Mouse (Mus musculus): ENCODE results near the gene Camsap1.

DNA sequence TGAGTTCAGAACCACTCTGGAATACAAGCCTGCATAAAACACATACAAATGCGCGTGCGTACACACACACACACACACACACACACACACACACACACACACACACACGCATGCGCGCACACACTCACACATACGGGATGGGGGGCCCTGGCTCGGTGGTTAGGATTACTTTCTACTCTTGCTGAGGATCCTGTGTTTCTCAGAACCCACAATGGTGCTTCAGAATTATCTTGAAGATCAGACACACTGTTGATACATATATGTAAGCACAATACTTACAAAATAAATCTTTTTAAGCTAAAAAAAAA lies 39.1 kb upstream of the Camsap1 start:
- TF ChIP-seq POLR2A (IDR thresholded peaks at IDR 0.05; ENCODE audit: insufficient read length, low read depth): no peak
- no peak for TF ChIP-seq MAX (IDR thresholded peaks at IDR 0.05; ENCODE audit: low read depth)
- no peak for TF ChIP-seq CEBPB (IDR thresholded peaks at IDR 0.05; ENCODE audit: insufficient read depth, poor library complexity, severe bottlenecking)
- no peak for TF ChIP-seq SRF (IDR thresholded peaks at IDR 0.05; ENCODE audit: control insufficient read depth, insufficient read length, low read depth)
- TF ChIP-seq TCF3 (IDR thresholded peaks at IDR 0.05; ENCODE audit: insufficient read length, low read depth): no peak
- TF ChIP-seq MYOG (IDR thresholded peaks at IDR 0.05; ENCODE audit: control insufficient read depth in 1 of 3, insufficient read depth in 1 of 3, insufficient read length in 2 of 3, low read depth in 2 of 3): no peak
